Mouse (Mus musculus): ENCODE results near the gene Stox1.

The Stox1 gene

DNA sequence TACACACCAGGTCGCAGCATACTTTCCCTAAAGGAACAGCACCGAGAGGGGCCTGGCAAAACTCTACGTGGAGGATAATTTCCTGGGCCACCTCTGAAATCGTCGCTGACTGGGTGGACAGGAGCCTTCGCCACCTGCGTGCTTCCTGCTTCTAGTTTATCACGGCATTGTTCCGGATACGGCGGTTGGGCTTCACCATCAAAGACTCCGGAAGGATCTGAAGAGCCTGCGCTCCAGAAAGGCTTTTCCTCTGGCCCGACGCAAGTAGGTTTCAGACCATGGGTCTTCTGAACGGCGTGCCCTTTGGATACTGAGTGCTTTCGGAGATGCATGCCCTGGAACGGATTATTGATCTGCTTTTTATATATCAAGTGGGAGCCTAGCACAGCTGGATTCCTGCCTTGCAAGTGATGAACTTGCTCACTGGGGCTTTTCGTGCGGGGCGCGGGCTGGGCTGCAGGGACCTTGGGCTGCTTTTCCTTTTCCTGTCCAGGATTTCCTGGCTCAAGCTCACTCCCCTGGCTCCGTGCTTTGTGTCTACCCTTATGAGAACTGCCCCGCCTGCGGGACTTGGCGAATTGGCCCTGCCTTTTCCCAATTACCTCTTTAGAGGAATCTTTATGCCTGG is 60.9 kb downstream of the Stox1 start:
- no peak for DNase-seq (ENCODE audit: low read depth, low spot score)

- no peak for DNase-seq (ENCODE audit: low read depth, low spot score)
Observed at GRCm38 (mm10) chr10:62664171-62664570, 61.8 kb downstream of the Stox1 start.

DNA sequence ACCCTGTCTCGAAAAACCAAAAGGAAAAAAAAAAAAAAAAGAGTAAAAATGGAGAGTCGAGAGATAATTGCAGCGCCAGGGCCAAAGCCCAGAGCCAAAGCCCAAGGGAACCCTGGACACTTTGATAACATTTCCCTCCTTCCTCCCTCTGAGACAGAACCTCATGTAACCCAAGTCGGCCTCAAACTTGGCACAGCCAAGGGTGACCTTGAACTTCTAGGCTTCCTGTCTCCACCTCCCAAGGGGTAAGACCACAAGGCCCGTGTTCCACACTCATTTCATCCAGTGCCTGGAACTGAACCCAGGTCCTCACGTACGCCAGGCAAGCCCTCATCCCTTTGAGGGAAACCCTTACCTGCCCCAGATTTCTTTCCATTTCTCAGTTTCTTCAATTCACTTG is 69.2 kb downstream of the Stox1 start:
- no peak for DNase-seq (ENCODE audit: low read depth, low spot score)

GRCm38 (mm10) chr10:62651961-62652360 is 74.0 kb downstream of the Stox1 start:
- no peak for DNase-seq (ENCODE audit: low read depth, low spot score)

GRCm38 (mm10) chr10:62650881-62651810 is 74.8 kb downstream of the Stox1 start, which contains the start of gene Ddx50:
Ddx50 (minus strand) TSS chr10:62651218.
- DNase-seq (ENCODE audit: low read depth, low spot score) = peak; percentile 100

DNA sequence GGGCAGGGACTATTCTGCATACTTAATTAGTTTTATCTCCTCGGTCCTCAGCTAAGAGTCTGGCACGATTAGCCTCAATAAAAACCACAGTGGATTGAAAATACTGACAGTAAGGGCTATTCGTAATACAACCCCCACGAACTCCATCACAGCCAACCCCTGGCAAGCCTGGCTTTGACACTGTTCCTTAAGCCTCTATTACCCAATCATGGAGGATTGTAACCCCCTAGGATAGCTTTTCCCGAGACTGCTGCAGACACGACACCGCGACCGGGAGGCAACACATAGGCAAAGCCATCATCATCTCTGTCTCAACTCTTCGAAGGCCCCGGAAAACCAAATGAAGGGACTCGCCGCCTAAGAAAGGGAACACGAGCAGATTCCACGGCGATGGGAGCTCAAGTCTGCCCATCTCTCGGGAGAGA is 75.6 kb downstream of the Stox1 start:
- peak; percentile 26 for DNase-seq (ENCODE audit: low read depth, low spot score)

All from brain, adult 2 months (tissue).